Mouse (Mus musculus): ENCODE results near the gene Arfgef2. TPM values are rescaled to one million over a fixed set of nuclear protein-coding genes. Genes with fewer than 3 reads are reported as not detected.

Arfgef2 gene
- polyA plus RNA-seq, 1 experiment from 2014 or later: 5.6 TPM

GRCm38 (mm10) chr2:166800473-166800857 is 4.9 kb upstream of the Arfgef2 start:
- no peak for ATAC-seq (ENCODE audit: low read depth)
- H3K4me2 ChIP-seq (ENCODE audit: low read depth, low read length): no peak overlapping the region
- no peaks in the 10 kb centered on the region for H3K4me1 ChIP-seq (ENCODE audit: control insufficient read depth, insufficient read depth, low read length)
- no peaks in the 10 kb centered on the region for H3K9me3 ChIP-seq (ENCODE audit: control insufficient read depth, low read length)
- no peak overlapping the region for H3K27ac ChIP-seq (ENCODE audit: low read depth, low read length)
- no peak overlapping the region for H3K4me3 ChIP-seq (ENCODE audit: low read depth, low read length)
- H3K36me3 ChIP-seq (ENCODE audit: control insufficient read depth, insufficient read depth, low read length): peaks cover 15% of the 10 kb centered on the region
- no peak overlapping the region for H3K9ac ChIP-seq (replicated peaks; ENCODE audit: low read depth, low read length)
- WGBS: 89% methylated on average over 7 of the region's 7 CpGs
- no peaks in the 10 kb centered on the region for H3K27me3 ChIP-seq (ENCODE audit: control insufficient read depth, insufficient read depth, low read length)

- whole genome bisulfite sequencing: 73% methylated on average over 2 of the region's 2 CpGs
- ATAC-seq (ENCODE audit: low read depth): no peak
- Histone ChIP-seq H3K27me3 (ENCODE audit: control insufficient read depth, insufficient read depth, low read length) (no peaks in the 10 kb centered on the region), H3K27ac (ENCODE audit: low read depth, low read length) (no peak overlapping the region), H3K4me3 (ENCODE audit: low read depth, low read length) (no peak overlapping the region), H3K4me1 (ENCODE audit: control insufficient read depth, insufficient read depth, low read length) (peaks cover 5% of the 10 kb centered on the region; the same call in 1 of the 2 replicates), H3K9me3 (ENCODE audit: control insufficient read depth, low read length) (no peaks in the 10 kb centered on the region), H3K36me3 (ENCODE audit: control insufficient read depth, insufficient read depth, low read length) (peaks cover 13% of the 10 kb centered on the region), H3K4me2 (ENCODE audit: low read depth, low read length) (no peak overlapping the region), H3K9ac (replicated peaks; ENCODE audit: low read depth, low read length) (no peak overlapping the region)
Measured at GRCm38 (mm10) chr2:166801436-166801835, 4.0 kb upstream of the Arfgef2 start.

GRCm38 (mm10) chr2:166803298-166803697 is 2.1 kb upstream of the Arfgef2 start:
- Histone ChIP-seq H3K27me3 (ENCODE audit: control insufficient read depth, insufficient read depth, low read length) (no peaks in the 10 kb centered on the region), H3K27ac (ENCODE audit: low read depth, low read length) (no peak overlapping the region), H3K4me1 (ENCODE audit: control insufficient read depth, insufficient read depth, low read length) (peaks cover 5% of the 10 kb centered on the region; the same call in 1 of the 2 replicates), H3K4me2 (ENCODE audit: low read depth, low read length) (no peak overlapping the region), H3K9me3 (ENCODE audit: control insufficient read depth, low read length) (no peaks in the 10 kb centered on the region), H3K36me3 (ENCODE audit: control insufficient read depth, insufficient read depth, low read length) (no peaks in the 10 kb centered on the region; the same call in 1 of the 2 replicates), H3K4me3 (ENCODE audit: low read depth, low read length) (no peak overlapping the region), H3K9ac (replicated peaks; ENCODE audit: low read depth, low read length) (no peak overlapping the region)
- WGBS: 88% methylated on average over 3 of the region's 3 CpGs
- no peak for ATAC-seq (ENCODE audit: low read depth)

- peaks cover 5% of the 10 kb centered on the region; the same call in 1 of the 2 replicates for H3K4me1 ChIP-seq (ENCODE audit: control insufficient read depth, insufficient read depth, low read length)
- peak overlapping the region; percentile 73 for H3K4me3 ChIP-seq (ENCODE audit: low read depth, low read length)
- no peaks in the 10 kb centered on the region for H3K9me3 ChIP-seq (ENCODE audit: control insufficient read depth, low read length)
- 25% methylated on average over 14 of the region's 14 CpGs for WGBS
- H3K4me2 ChIP-seq (ENCODE audit: low read depth, low read length): peak overlapping the region; percentile 92
- ATAC-seq (ENCODE audit: low read depth): no peak
- H3K9ac ChIP-seq (replicated peaks; ENCODE audit: low read depth, low read length): peak overlapping the region; percentile 77
- H3K27me3 ChIP-seq (ENCODE audit: control insufficient read depth, insufficient read depth, low read length): no peaks in the 10 kb centered on the region
- no peaks in the 10 kb centered on the region for H3K36me3 ChIP-seq (ENCODE audit: control insufficient read depth, insufficient read depth, low read length)
- H3K27ac ChIP-seq (ENCODE audit: low read depth, low read length): no peak overlapping the region
Measured at GRCm38 (mm10) chr2:166806173-166806705, 851 bp downstream of the Arfgef2 start.

- 0 out of 2 replicates have a peak overlapping the region, but pooled peaks have one; percentile 3 for H3K9ac ChIP-seq (replicated peaks; ENCODE audit: low read depth, low read length)
- no peak overlapping the region for H3K27ac ChIP-seq (ENCODE audit: low read depth, low read length)
- no peaks in the 10 kb centered on the region for H3K27me3 ChIP-seq (ENCODE audit: control insufficient read depth, insufficient read depth, low read length)
- H3K9me3 ChIP-seq (ENCODE audit: control insufficient read depth, low read length): no peaks in the 10 kb centered on the region
- peaks cover 5% of the 10 kb centered on the region; the same call in 1 of the 2 replicates for H3K4me1 ChIP-seq (ENCODE audit: control insufficient read depth, insufficient read depth, low read length)
- 85% methylated on average over 6 of the region's 6 CpGs for WGBS
- no peak for ATAC-seq (ENCODE audit: low read depth)
- no peak overlapping the region for H3K4me3 ChIP-seq (ENCODE audit: low read depth, low read length)
- H3K4me2 ChIP-seq (ENCODE audit: low read depth, low read length): peak overlapping the region; percentile 92
- no peaks in the 10 kb centered on the region for H3K36me3 ChIP-seq (ENCODE audit: control insufficient read depth, insufficient read depth, low read length)
Measured at GRCm38 (mm10) chr2:166806813-166807212, 1.4 kb downstream of the Arfgef2 start.

GRCm38 (mm10) chr2:166809499-166809898 is 4.1 kb downstream of the Arfgef2 start:
- Histone ChIP-seq H3K27me3 (ENCODE audit: control insufficient read depth, insufficient read depth, low read length) (no peaks in the 10 kb centered on the region), H3K4me3 (ENCODE audit: low read depth, low read length) (no peak overlapping the region), H3K9me3 (ENCODE audit: control insufficient read depth, low read length) (no peaks in the 10 kb centered on the region), H3K27ac (ENCODE audit: low read depth, low read length) (no peak overlapping the region), H3K4me1 (ENCODE audit: control insufficient read depth, insufficient read depth, low read length) (peaks cover 5% of the 10 kb centered on the region; the same call in 1 of the 2 replicates), H3K36me3 (ENCODE audit: control insufficient read depth, insufficient read depth, low read length) (no peaks in the 10 kb centered on the region), H3K9ac (replicated peaks; ENCODE audit: low read depth, low read length) (no peak overlapping the region), H3K4me2 (ENCODE audit: low read depth, low read length) (no peak overlapping the region)
- 90% methylated on average over 5 of the region's 5 CpGs for WGBS
- ATAC-seq (ENCODE audit: low read depth): no peak

- no peaks in the 10 kb centered on the region for H3K9me3 ChIP-seq (ENCODE audit: control insufficient read depth, low read length)
- no peak overlapping the region for H3K27ac ChIP-seq (ENCODE audit: low read depth, low read length)
- H3K4me3 ChIP-seq (ENCODE audit: low read depth, low read length): no peak overlapping the region
- H3K4me2 ChIP-seq (ENCODE audit: low read depth, low read length): no peak overlapping the region
- H3K27me3 ChIP-seq (ENCODE audit: control insufficient read depth, insufficient read depth, low read length): no peaks in the 10 kb centered on the region
- no peak overlapping the region for H3K9ac ChIP-seq (replicated peaks; ENCODE audit: low read depth, low read length)
- WGBS: 84% methylated on average over 10 of the region's 10 CpGs
- ATAC-seq (ENCODE audit: low read depth): no peak
- peaks cover 5% of the 10 kb centered on the region; the same call in 1 of the 2 replicates for H3K4me1 ChIP-seq (ENCODE audit: control insufficient read depth, insufficient read depth, low read length)
- no peaks in the 10 kb centered on the region for H3K36me3 ChIP-seq (ENCODE audit: control insufficient read depth, insufficient read depth, low read length)
Measured at GRCm38 (mm10) chr2:166810821-166811220, 5.4 kb downstream of the Arfgef2 start.

GRCm38 (mm10) chr2:166818463-166819143 is 13.2 kb downstream of the Arfgef2 start:
- Histone ChIP-seq H3K9ac (replicated peaks; ENCODE audit: low read depth, low read length) (no peak overlapping the region), H3K4me2 (ENCODE audit: low read depth, low read length) (no peak overlapping the region), H3K36me3 (ENCODE audit: control insufficient read depth, insufficient read depth, low read length) (no peaks in the 10 kb centered on the region), H3K27me3 (ENCODE audit: control insufficient read depth, insufficient read depth, low read length) (no peaks in the 10 kb centered on the region), H3K27ac (ENCODE audit: low read depth, low read length) (no peak overlapping the region), H3K4me3 (ENCODE audit: low read depth, low read length) (no peak overlapping the region), H3K4me1 (ENCODE audit: control insufficient read depth, insufficient read depth, low read length) (no peaks in the 10 kb centered on the region), H3K9me3 (ENCODE audit: control insufficient read depth, low read length) (no peaks in the 10 kb centered on the region)
- 82% methylated on average over 9 of the region's 9 CpGs for WGBS
- ATAC-seq (ENCODE audit: low read depth): no peak

GRCm38 (mm10) chr2:166819849-166820248 is 14.5 kb downstream of the Arfgef2 start:
- ATAC-seq (ENCODE audit: low read depth): no peak
- Histone ChIP-seq H3K27me3 (ENCODE audit: control insufficient read depth, insufficient read depth, low read length) (no peaks in the 10 kb centered on the region), H3K4me1 (ENCODE audit: control insufficient read depth, insufficient read depth, low read length) (no peaks in the 10 kb centered on the region), H3K4me3 (ENCODE audit: low read depth, low read length) (no peak overlapping the region), H3K9me3 (ENCODE audit: control insufficient read depth, low read length) (no peaks in the 10 kb centered on the region), H3K9ac (replicated peaks; ENCODE audit: low read depth, low read length) (no peak overlapping the region), H3K36me3 (ENCODE audit: control insufficient read depth, insufficient read depth, low read length) (no peaks in the 10 kb centered on the region), H3K27ac (ENCODE audit: low read depth, low read length) (no peak overlapping the region), H3K4me2 (ENCODE audit: low read depth, low read length) (no peak overlapping the region)
- 91% methylated on average over 8 of the region's 8 CpGs for WGBS

Data from neural tube, embryonic 14.5 days (tissue).